Mouse (Mus musculus) WW6 (cell line): ENCODE data around the gene Wdr5.
A peak's percentile ranks its signal among the peaks of the same experiment; 100 is the strongest.

Source experiments
- DNase-seq: peaks from one replicate; pipeline ENCODE4 v3.0.0-alpha.2; 2013; ENCODE audit warnings: low read depth, low spot score

Gene Wdr5

DNA sequence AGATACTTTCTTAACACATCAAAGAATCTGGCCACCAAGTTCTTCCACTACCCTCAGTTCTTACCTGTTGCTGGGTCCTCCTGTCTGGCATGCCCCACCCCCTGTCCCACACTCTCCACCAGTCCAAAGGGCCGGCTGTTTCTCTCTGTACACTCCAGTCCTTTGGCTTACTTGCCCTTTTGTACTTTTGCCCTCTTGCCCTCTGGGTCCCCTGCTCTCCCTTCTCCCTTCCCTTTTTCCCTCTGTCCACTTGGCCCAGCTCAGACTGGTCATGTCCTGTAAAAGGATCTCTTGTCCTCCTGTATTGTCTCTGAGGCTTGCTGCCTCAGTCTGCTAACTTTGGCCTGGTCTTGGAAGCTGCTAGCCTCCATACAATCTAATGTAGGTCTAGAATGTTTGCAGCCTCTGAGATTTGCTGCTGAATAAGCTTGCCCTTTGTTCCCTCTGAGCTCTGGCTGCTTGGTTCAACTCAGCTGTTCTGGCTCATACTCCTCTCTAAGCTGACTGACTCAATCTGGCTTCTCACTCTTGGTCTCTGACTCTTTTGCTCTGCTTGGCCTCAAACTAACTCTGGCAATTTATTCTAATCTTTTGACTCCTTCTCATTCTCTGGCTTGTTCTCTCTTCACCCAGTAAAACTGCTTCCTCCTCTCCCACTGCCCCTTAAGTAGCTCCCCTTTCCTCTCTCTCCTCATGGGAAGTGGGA is 33.9 kb downstream of the Wdr5 start:
- DNase-seq: no peak

DNA sequence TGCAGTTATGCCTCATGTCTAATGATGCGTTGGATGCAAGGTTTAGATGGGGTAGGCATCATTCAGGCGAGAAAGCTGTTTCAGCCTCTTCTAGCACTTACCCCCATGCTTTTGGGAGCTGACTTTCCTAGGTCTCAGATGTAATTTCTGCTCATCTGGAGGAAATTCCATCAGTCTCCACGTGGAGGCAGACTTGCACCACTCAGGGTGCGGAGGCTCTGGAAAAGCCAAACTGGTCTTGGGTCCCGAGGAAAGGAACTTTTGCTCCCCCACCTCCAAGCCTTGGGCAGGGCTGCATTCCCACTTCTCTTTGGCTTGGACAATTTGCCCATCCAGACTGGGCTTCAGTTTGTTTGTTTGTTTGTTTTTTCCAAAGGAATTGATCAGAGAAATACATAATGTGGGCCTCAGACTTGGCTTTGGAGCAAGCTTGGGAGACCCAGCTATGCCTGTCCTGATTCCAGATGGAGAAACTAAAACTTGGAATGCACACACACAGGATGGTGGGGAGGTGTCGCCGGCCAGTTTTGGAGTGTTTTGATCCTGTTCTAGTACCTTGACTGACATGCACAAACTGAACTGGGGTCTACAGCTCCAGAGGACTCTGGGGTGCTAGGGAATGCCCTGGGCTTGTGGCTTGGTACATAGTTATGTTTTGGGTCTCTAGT is 37.8 kb downstream of the Wdr5 start:
- no peak for DNase-seq

- DNase-seq: no peak
Measured at GRCm38 (mm10) chr2:27554308-27554707, 39.4 kb downstream of the Wdr5 start.

DNA sequence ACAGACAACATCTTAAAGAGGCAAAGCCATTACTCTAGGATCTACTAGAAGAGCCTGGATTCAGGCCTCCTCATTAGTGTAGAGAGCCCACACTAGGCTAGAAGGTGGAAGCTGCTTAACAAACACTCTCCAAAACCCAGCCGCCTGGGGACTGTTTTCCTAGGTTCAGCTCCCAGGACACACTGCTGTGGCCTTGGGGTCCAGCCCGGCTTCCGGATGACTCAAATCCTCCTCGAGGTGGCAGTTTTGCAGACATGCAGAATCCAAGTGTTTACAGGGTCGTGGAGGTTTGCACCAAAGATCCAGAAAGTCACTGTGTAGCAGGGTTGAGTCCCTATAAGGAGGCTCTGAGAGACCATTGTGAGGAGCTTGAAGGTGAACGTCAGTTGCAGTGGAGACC is 42.0 kb downstream of the Wdr5 start:
- no peak for DNase-seq

- no peak for DNase-seq
Measured at GRCm38 (mm10) chr2:27560708-27561123, 45.8 kb downstream of the Wdr5 start.

DNA sequence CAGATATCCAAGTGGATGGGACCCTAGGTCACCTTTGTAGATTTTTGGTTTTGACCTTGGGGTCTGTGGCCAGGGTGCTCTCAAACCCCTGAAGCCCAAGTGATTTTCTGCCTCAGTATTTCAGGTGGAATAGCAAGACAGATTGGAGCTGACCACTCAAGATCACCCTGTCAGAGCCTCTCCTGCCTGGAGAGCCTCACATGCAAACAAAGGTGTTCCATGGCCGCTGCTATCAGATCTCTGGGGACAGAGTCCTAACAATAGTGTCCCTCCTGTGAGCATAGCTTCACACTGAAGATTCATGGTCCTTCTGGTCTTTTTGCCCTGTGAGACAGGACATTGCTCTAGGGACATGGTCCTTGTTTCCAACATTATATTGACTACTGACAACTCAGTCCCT is 46.2 kb downstream of the Wdr5 start:
- no peak for DNase-seq

DNA sequence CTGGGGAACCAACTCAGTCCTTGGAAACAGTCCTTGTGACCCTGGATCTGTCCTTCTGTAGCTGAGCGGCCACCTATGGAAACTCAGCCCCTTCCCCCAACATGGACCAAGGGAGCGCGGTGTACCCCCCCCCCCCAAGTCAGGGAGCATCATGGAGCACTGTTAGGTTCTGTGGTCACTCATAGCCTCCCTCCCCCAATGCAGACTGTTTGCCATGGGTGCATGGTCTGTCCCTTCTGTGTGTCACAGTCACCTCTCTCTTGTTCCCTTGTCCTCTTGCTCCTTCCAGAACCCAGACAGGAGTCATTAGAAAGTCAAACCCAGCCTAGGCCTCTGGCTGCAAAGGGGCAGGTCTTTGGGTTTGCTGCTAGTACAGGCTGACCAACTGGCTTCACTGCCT is 46.9 kb downstream of the Wdr5 start:
- DNase-seq: no peak

GRCm38 (mm10) chr2:27563641-27564148 is 48.7 kb downstream of the Wdr5 start:
- DNase-seq: no peak

GRCm38 (mm10) chr2:27564694-27565093 is 49.7 kb downstream of the Wdr5 start:
- no peak for DNase-seq

GRCm38 (mm10) chr2:27565316-27566103 is 50.6 kb downstream of the Wdr5 start:
- DNase-seq: no peak

DNA sequence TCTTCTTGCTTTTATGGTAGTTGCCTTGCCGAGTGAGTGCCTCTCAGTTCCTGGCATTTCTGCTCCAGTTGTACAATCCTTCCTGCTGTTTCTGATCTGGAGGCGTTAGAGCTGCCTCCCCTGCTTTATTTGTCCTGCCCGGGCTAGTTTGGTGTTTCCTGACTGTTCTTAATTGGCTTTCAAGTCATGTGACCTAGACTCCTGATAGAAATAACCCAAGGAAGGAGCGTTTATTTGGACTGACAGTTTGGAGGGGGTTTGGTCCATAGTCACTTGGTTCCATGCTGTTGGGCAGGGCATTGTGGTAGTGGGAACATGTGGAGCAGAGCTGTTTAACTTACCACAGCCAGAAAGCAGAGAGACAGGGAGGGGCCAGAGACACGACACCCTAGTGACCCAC is 55.9 kb downstream of the Wdr5 start:
- DNase-seq: no peak

- DNase-seq: no peak
Measured at GRCm38 (mm10) chr2:27572261-27572793, 57.4 kb downstream of the Wdr5 start.

DNA sequence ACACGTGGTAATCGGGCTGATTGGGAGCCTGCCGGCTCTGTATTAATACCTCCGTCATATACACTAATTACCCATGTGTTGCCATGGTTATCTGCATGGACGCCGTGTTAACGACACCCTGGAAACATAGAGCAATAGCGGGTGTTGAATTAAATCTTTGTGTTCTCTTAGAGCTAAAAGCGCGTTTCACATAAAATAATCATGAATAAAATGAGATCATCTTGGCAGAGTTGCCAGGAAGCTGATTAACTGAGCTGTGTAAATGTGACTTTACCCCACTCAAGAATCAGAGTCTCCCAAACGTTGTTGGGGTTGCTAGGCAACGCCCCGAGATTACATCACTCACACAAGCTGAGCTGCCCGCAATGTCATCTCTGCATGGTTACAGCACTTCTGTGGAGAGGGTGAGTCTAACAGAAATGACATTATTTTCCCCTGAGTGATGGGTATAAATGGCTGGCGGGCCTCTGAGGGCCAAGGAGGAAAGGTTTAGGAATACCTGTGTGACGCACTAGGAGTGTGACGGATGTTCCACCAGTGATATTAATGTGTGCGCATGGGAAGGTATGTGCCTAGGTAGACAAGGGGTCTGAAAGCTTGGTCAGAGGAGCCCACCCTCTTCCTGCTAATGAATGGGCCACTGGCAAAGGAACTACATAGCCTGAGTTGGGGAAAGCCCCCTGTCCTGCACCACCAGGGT is 58.1 kb downstream of the Wdr5 start:
- peak; percentile 46 for DNase-seq

- no peak for DNase-seq
Measured at GRCm38 (mm10) chr2:27573628-27573966, 58.6 kb downstream of the Wdr5 start.

- DNase-seq: no peak
Measured at GRCm38 (mm10) chr2:27576416-27576815, 61.5 kb downstream of the Wdr5 start.

GRCm38 (mm10) chr2:27578552-27578951 is 63.6 kb downstream of the Wdr5 start:
- DNase-seq: no peak

- no peak for DNase-seq
Measured at GRCm38 (mm10) chr2:27582112-27582511, 67.2 kb downstream of the Wdr5 start.

- no peak for DNase-seq
Measured at GRCm38 (mm10) chr2:27583019-27583418, 68.1 kb downstream of the Wdr5 start.

- DNase-seq: no peak
Measured at GRCm38 (mm10) chr2:27584546-27584945, 69.6 kb downstream of the Wdr5 start.
